Mouse (Mus musculus) lung, postnatal 4 days (tissue): ENCODE measurements around the gene Hpse2.
A peak's percentile ranks its signal among the peaks of the same experiment; 100 is the strongest.

Experiments
- DNase-seq, 2 experiments: peaks; one replicate each; pipeline ENCODE4 v3.0.0; 2021

Gene Hpse2

DNA sequence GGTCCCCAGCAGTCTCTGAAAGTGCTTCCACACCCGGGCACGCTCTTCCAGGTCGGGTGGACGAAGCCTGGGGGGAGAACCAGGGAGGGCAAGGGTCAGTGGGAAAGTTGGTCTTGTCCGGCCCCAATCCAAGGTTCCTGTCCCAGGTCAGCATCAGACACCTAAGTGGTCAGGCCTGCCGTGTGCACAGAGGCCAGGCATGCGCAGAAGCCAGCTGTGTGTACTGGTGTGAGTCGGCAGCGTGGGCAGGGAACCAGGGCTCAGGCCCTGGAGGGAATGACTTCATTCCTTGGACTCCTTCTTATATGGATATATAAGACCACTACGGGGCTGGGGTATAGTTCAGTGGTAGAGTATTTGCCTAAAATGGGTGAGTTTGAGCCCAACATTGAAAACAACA is 618.5 kb downstream of the Hpse2 start:
- no peak for DNase-seq

DNA sequence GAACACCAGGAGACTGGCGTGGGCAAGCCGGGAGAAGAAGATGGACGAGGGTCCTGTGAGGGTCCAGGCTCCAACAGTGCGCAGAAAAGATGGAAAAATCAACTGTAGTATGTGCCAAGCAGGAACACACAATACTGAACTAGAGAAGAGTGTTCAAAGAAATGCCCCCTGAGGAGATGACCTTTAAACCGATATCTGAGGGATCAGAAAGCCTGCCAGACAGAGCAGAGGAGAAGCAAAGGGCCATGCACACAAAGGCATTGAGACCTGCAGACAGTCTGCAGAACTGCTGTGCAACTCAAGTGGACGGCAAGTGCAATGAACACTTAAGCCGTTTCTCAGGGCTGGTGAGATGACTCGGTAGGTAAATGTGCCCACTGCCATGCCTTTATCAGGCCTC is 620.8 kb downstream of the Hpse2 start:
- DNase-seq, result no peak

DNA sequence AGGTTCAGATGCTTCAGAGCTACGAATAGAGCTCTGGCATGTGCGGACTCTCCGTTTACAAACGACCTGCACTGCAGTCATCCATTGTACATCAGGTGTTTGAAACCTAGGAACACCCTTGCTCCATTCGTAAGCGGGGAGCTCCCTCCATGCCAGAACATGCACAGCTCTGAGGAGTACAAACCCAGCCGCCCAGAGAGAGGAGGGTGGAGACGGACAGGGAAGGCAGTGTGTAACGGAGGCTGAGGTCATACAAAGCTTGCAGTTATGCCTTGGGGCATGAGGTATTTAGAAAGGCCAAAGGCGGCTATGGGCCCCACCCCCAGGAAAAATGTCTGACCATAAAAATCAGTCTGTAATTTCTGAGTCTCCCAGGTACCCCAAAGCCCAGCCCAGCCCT is 623.8 kb downstream of the Hpse2 start:
- no peak for DNase-seq

DNA sequence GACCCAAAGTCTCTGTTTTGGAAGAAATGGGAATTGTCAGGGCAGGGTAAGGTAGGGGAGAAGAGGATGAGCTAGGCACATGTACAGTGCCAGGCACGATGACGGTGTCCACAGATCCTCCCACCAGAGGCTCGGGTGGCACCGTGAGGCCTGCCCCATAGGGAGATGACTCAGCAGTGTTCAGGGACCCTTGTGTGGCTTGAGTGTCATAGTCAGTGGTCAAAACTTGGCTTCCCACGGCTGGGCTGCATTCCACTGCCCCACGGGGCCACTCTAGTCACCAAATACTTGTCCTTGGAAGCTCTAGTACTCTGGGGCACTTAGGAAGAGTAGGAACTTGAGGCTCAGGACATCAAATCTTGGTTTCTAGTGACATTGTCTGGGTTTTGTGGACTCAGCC is 631.5 kb downstream of the Hpse2 start:
- peak in 1 of 2 experiments; percentile 47 for DNase-seq

DNA sequence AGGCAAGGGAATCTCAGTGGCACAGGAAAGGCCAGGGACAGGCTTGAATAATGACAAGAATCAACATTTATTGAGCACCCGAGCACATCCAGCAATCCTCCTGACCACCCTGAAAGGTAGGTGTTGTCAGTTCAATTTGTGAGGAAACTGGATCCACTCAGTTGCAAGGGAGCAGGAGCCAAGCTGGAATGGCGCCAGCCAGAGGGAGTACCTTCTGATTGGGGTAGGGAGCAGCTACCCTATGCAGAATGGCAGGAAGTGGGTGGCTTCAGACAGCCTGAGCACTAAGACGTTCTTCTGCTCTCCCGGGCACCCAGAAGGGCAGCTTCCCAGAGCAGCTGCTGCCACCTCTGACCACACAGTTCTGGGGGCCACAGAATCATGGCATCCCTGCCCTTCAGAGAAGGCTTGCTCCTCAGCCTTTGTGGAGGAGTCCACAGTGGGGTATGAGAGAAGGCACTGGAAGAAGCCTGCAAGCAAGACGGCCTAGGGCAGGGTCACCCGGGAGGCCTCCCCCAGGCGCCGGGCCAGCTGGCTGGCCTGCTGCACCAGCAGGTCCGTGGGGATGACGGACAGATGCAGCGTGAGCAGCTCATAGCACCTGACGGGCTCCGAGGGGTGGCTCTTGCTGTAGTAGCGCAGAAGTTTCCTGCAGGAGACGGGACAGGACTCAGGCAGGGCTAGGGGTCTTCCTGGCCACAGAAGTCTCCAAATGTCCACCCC is 632.8 kb downstream of the Hpse2 start:
- DNase-seq, result peak; percentile 37 to 66

DNA sequence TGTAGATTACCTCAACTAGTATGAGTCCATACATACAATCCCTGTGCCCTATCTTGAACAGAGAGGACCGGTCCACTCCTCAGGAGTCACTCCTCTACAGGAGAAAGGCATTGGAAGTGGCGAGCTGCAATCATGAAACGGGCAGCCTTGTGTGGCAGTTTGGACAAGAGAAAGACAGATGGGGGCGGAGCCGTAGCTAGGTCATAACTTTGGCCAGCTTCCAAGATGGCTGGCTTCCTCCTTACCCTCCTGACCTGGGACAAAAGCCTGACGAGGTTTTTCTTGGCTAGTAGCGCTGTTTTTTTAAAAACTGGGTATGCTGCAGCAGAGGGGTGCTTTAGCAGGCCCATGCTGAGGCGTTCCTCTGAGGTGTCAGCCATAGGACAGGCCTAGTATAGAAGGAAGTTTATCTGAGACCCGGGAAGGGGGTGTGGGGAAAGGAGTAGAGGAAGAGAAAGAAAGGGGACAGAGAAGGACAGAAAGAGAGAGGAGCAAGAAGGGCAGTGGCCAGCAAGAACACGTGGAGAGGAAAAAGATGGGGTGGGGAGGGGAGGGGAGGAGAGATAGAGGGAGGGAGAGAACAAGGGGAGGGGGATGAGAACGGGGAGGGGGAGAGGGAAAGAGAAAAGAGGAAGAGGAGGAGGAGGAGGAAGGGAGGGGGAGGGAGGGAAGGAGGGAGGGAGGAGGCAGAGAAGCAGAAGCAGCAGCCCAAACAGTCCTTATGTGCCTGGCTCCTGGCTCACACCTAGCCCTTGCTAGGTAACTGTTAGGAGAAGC is 634.8 kb downstream of the Hpse2 start:
- peak; percentile 86 to 87 for DNase-seq

DNA sequence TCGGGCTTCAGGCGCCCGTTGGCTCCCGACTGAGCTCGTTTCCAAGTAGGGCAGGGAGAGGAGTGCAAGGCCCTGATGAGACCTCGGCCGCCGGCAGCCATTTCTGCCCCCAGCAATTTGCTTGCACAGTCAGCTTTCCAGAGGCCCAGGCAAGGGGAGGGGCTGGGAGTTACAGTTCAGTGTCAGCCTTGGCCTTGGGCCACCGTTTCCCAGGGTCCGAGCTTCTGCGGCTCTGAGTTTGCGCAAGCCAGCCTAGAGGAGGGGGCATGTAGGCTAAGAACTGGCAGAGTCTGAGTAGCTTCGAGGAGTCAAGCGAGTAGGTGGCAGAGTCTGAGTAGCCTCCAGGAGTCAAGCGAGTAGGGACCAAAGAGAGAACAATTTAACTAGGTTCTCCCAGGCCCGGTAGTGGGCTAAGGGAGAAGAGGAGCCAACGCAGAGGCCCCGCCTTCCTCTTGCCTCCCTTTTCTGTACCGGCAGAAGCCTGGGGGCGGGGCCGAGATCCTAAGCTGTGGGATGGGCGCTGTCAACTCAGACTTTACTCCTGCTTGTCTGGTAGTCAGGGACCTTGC is 635.7 kb downstream of the Hpse2 start, which contains the start of gene Pyroxd2:
TSS of gene Pyroxd2 (minus strand) at position 413 of the 569 bp plus-strand sequence.
- peak; percentile 88 to 91 for DNase-seq

DNA sequence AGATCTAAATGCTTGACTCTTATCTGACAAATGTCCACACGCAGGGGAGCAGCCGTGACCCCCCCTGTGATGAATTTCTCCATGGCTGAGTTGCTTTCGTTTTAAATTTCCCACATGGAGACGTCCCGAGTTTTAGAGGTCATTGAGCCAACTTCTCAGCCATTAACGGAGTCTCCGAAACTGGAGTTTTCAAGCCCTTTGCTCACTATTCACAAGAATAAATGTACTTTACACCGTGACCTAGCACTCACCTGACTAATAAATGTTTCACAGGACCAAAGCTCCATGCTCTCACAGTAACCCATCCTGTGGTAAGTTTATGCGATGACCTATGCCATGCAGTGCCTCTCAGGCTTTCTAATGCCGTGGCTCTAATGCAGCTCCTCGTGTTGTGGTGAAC is 638.0 kb downstream of the Hpse2 start:
- no peak for DNase-seq

DNA sequence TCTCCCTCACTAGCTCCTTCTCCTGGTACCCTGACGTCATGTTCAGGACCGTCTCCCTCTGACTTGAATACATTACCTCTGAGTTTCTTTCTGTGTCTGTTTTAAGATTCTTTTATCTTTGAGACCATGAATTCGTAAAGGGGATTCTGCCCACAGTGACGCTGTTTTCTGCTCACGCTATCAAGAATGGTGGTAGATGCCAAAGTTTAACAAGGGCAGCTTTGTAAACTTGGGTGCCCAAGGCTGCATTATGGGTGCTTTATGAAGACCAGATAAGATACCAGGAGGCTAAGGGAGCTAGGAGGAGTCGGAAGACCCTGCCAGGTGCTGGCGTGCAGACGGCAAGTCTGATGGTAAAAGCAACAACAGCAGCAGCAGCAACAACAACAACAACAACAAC is 641.5 kb downstream of the Hpse2 start:
- no peak for DNase-seq

DNA sequence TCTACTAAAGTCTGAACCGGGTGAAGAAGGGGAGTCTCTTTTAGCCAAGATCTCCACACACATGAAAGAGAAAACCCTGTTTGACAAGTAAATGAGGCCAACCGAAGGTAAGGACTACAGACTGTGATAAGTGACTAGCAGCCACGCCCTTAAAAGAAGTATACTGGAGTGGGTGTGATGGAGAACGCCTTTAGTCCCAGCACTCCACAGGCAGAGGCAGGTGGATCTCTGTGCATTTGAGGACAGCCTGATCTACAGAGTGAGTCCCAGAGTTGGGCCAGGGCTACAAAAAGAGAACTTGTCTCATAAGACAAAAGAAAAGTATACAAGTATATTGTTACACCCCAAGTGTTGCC is 642.3 kb downstream of the Hpse2 start:
- DNase-seq, result no peak

DNA sequence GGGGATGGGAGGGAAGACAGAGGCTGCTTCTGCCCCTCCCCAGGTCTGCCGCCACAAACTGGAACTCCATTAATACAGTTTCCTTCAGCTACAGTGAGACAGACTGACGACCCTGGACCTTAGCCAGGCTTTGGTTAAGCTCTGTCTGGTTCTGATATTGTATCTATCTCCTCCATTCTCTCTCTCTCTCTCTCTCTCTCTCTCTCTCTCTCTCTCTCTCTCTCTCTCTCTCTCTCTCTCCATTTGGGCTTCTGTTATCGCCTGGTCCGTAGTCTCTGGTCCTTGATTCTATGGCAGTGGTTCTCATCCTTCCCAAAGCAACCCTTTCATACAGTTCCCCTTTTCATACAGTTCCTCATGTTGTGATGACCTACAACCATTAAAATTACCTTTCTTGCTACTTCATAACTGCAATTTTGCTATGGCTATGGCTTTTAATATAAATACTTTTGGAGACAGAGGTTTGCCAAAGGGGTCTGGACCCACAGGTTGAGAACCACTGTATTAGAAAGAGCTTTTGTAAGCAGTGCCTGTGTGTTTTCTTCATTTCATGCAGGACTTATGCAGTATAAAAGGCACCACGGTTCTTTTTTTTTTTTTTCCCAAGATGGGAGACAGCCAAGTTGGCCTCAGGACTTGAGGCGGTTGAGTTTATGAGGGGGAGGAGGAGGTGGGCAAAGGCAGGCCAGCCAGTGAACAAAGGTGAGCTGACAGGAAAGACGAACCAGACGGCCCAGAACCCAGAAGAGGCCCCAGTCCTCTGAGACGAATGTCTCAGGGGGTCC is 642.9 kb downstream of the Hpse2 start:
- no peak for DNase-seq

DNA sequence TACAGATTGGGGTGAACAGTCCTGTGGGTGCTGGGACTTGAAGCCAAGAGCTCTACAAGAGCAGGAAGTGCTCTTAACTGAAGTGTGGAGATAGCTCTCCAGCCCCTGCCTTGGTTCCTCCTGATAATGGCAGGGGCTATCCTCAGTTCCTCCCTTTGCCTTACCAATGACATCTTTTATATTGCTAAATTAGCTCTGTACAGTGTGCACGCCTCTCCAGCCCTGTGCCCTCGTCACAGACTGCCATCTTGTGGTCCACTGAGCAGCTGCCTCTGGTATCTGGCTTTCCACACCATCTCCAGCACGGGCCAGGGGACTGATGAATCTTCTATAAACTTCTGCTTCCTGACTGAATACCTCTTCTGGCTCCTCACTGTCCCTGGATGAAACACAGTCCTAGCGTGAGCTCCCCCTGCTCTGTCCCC is 644.0 kb downstream of the Hpse2 start:
- peak; percentile 68 to 75 for DNase-seq

DNA sequence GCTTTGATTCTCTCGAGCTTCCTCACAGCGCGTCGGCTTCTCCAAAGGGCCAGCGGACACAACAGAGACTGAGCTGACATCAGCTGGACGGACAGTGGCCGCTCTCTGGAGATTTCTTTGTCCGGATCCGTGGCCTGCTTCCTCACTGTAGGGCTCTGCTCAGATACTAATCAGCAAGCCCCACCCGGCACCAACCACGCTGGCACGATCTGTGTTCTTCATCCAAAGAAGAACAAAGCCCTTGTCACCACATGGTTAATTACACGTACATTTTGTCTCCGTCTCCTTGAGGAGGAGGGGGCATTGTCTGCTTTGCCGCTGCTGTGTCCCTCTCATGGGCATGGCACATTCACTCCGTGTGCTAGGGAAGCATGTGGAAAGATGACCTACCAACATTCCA is 644.9 kb downstream of the Hpse2 start:
- no peak for DNase-seq

DNA sequence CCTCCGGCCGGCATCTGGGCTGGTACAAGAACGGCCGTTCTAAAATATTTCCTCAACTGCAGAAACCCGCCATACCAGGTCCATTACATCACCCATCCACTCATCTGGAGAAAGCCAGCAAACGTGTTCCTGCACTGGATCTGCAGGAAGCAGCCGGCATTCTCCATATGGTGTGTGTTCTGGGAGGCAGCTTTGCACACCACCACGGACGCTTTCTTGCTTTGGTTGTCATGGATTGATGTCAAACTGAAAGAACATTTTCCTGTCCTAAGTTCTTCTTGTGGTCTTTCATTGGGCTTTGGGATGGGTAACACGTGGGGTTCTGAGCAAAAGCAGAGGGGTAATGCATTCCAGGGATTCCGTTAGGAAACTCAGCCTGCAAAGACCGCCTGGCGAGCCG is 646.3 kb downstream of the Hpse2 start:
- no peak for DNase-seq

DNA sequence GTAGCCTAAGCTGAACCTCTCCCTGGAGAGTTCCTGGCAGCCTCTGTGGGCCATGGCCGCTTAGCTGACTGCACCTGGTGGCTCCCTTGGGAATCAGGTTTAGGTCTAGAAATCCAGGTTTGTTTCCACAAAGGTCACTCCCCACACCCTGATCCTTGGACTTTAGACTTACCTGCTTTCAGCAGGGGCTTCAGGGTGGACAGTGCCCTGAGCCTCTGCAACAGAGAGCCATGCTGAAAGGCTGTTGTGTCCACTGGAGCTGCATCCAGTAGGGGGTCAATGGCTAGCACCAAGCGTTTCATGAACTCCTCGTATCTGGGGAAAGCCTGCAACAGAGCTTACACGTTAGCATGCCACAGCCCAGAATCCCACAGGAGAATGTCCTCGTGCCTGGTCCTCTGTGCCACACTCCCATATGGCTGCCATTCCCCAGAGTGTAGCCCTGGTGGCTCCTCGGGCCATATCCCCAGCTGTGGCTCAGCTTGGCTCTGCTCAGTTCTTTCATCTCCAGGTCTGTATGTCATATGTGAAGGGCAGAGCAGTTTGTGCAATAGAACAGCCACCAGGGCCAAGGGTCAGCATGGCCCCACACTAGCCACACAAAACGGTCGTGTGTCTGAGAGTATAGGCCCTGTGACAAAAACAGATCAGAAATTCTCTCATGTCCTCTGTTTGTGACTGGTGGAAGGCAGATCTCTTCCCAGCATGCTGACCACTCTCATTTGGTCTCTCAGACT is 647.8 kb downstream of the Hpse2 start:
- no peak for DNase-seq

DNA sequence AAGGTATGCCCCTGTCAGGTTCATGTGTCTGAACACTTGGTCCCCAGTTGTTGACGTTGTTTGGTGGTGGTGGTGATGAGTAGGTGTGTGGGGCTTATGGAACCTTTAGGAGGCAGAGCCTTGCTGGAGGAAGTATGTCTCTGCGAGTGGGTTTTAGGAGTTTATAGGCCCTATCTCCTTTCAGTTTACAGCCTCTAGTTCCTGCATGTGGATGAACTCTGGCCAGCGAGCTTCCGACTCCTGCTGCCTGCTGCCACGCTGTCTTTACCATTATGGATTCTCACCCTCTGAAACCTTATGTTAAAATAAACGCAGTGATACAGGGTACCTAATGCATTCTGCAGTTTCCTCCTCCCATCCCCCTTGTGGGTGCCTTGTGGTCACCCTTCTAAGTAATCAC is 648.4 kb downstream of the Hpse2 start:
- DNase-seq, result no peak

DNA sequence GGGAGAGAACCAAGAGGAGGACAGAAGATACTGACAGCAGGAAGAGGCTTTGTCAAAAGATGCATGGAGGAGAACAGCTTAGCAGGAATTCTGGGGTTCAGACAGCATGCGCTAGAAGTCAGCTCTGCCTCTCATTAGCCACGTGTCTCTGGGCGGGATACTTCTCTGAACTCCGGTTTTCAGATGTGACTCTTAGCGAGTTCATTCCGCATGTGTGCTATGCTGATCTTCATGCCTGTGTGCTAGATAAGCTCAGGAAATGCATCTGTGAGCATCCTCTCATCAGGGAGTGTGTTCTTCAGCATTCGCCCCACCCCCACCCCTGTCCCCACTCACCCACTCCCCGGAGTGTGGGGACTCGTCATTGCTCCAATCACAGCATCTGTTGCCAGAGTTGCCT is 650.4 kb downstream of the Hpse2 start:
- DNase-seq, result no peak
